Mouse (Mus musculus): Measurements from ENCODE around the gene Ctnna3.

Gene Ctnna3

GRCm38 (mm10) chr10:64084465-64084864 is 654.6 kb downstream of the Ctnna3 start:
- peak; percentile 15 for DNase-seq

- no peak for DNase-seq
Observed at GRCm38 (mm10) chr10:64086183-64086566, 656.3 kb downstream of the Ctnna3 start.

GRCm38 (mm10) chr10:64086567-64087391 is 656.9 kb downstream of the Ctnna3 start:
- no peak for DNase-seq

GRCm38 (mm10) chr10:64087521-64087920 is 657.6 kb downstream of the Ctnna3 start:
- no peak for DNase-seq

GRCm38 (mm10) chr10:64087936-64088773 is 658.3 kb downstream of the Ctnna3 start:
- no peak for DNase-seq

GRCm38 (mm10) chr10:64088774-64089460 is 659.0 kb downstream of the Ctnna3 start:
- DNase-seq = no peak

GRCm38 (mm10) chr10:64089680-64090460 is 660.0 kb downstream of the Ctnna3 start, which contains the start of gene Lrrtm3:
Gene Lrrtm3 (minus strand): TSS chr10:64090277.
- peak; percentile 42 for DNase-seq

GRCm38 (mm10) chr10:64096532-64096931 is 666.6 kb downstream of the Ctnna3 start:
- DNase-seq = no peak

- no peak for DNase-seq
Observed at GRCm38 (mm10) chr10:64115246-64115645, 685.3 kb downstream of the Ctnna3 start.

GRCm38 (mm10) chr10:64118833-64119232 is 688.9 kb downstream of the Ctnna3 start:
- DNase-seq = no peak

- DNase-seq = no peak
Observed at GRCm38 (mm10) chr10:64130397-64131150, 700.7 kb downstream of the Ctnna3 start.

GRCm38 (mm10) chr10:64133461-64133860 is 703.6 kb downstream of the Ctnna3 start:
- DNase-seq = no peak

GRCm38 (mm10) chr10:64135481-64135880 is 705.6 kb downstream of the Ctnna3 start:
- no peak for DNase-seq

- no peak for DNase-seq
Observed at GRCm38 (mm10) chr10:64146511-64146910, 716.6 kb downstream of the Ctnna3 start.

- no peak for DNase-seq
Observed at GRCm38 (mm10) chr10:64181696-64182095, 751.8 kb downstream of the Ctnna3 start.

- no peak for DNase-seq
Observed at GRCm38 (mm10) chr10:64182731-64183130, 752.8 kb downstream of the Ctnna3 start.

- no peak for DNase-seq
Observed at GRCm38 (mm10) chr10:64188046-64188445, 758.1 kb downstream of the Ctnna3 start.

GRCm38 (mm10) chr10:64197584-64197983 is 767.7 kb downstream of the Ctnna3 start:
- no peak for DNase-seq

- no peak for DNase-seq
Observed at GRCm38 (mm10) chr10:64215632-64216031, 785.7 kb downstream of the Ctnna3 start.

GRCm38 (mm10) chr10:64223023-64223422 is 793.1 kb downstream of the Ctnna3 start:
- DNase-seq = no peak

GRCm38 (mm10) chr10:64224007-64224406 is 794.1 kb downstream of the Ctnna3 start:
- DNase-seq = no peak

- no peak for DNase-seq
Observed at GRCm38 (mm10) chr10:64224424-64224823, 794.5 kb downstream of the Ctnna3 start.
